Mouse (Mus musculus) stomach, postnatal 0 days (tissue): ENCODE measurements around the gene Ltbr. TPM values are rescaled to one million over a fixed set of nuclear protein-coding genes. Genes with fewer than 3 reads are reported as not detected.
A peak's percentile ranks its signal among the peaks of the same experiment; 100 is the strongest.

Experiments used
- ATAC-seq: fragments of 200-750 bp; cut with Nextera tagmentation; 2 replicates; pipeline ENCODE4 v1.8.0; 2017; ENCODE audit not compliant: low FRiP score, low TSS enrichment
- DNase-seq: peaks from one replicate; pipeline ENCODE4 v3.0.0-alpha.2; 2016; ENCODE audit warnings: low spot score
- H3K27ac ChIP-seq: fragments of 300-500 bp; sonication (generic); replicated peaks from 2 replicates; pipeline ENCODE4 v1.5.1; 2014; ENCODE audit warnings: mild to moderate bottlenecking, control low read depth
- H3K27me3 ChIP-seq: fragments of 300-500 bp; sonication (generic); 2 replicates; pipeline ENCODE4 v1.6.1; 2014; ENCODE audit warnings: low read length; ENCODE audit not compliant: control insufficient read depth, insufficient read depth
- H3K36me3 ChIP-seq: fragments of 300-500 bp; sonication (generic); 2 replicates; pipeline ENCODE4 v1.6.1; 2014; ENCODE audit warnings: low read length, mixed read lengths; ENCODE audit not compliant: control insufficient read depth, insufficient read depth
- H3K4me1 ChIP-seq: fragments of 300-500 bp; sonication (generic); replicated peaks from 2 replicates; pipeline ENCODE4 v1.6.1; 2014; ENCODE audit warnings: antibody characterized with exemption; ENCODE audit not compliant: control insufficient read depth, insufficient read depth
- H3K4me2 ChIP-seq: fragments of 300-500 bp; sonication (generic); replicated peaks from 2 replicates; pipeline ENCODE4 v1.6.1; 2014; ENCODE audit warnings: low read depth, mild to moderate bottlenecking, control low read depth, moderate library complexity
- H3K4me3 ChIP-seq: fragments of 300-500 bp; sonication (generic); 2 replicates; pipeline ENCODE4 v1.5.1; 2014; ENCODE audit warnings: low read depth, low read length, control low read depth
- H3K9ac ChIP-seq: fragments of 300-500 bp; sonication (generic); 2 replicates; pipeline ENCODE4 v1.6.1; 2014; ENCODE audit warnings: mild to moderate bottlenecking, low read length, control low read depth, mixed read lengths
- H3K9me3 ChIP-seq: fragments of 300-500 bp; sonication (generic); 2 replicates; pipeline ENCODE4 v1.6.1; 2016; ENCODE audit warnings: low read length; ENCODE audit not compliant: control insufficient read depth
- CTCF ChIP-seq: IDR thresholded peaks from 2 replicates; pipeline ENCODE4 v1.5.1; 2016; ENCODE audit warnings: antibody characterized with exemption, low read depth, mild to moderate bottlenecking, moderate library complexity
- EP300 ChIP-seq: optimal IDR thresholded peaks from 2 replicates; pipeline ENCODE3; 2016; ENCODE audit warnings: antibody characterized with exemption
- WGBS: fragments of 180-500 bp; shearing (Covaris S2); extraction: QIAGEN DNeasy Blood & Tissue Kit; methylation state at CpG from one replicate; pipeline ENCODE4 v1.1.7; 2014; 5-methylcytosine and 5-hydroxymethylcytosine counted together
- polyA plus RNA-seq: library from polyadenylated mRNA; unstranded; fragments of >200 nt; fragmentation: Nextera tagmentation; extraction: Ambion mirVana; gene quantifications from 2 replicates; pipeline ENCODE4 v1.2.1, GENCODE M21; 2015

The Ltbr gene
- polyA plus RNA-seq, 1 experiment from 2014 or later: 71.5 TPM

DNA sequence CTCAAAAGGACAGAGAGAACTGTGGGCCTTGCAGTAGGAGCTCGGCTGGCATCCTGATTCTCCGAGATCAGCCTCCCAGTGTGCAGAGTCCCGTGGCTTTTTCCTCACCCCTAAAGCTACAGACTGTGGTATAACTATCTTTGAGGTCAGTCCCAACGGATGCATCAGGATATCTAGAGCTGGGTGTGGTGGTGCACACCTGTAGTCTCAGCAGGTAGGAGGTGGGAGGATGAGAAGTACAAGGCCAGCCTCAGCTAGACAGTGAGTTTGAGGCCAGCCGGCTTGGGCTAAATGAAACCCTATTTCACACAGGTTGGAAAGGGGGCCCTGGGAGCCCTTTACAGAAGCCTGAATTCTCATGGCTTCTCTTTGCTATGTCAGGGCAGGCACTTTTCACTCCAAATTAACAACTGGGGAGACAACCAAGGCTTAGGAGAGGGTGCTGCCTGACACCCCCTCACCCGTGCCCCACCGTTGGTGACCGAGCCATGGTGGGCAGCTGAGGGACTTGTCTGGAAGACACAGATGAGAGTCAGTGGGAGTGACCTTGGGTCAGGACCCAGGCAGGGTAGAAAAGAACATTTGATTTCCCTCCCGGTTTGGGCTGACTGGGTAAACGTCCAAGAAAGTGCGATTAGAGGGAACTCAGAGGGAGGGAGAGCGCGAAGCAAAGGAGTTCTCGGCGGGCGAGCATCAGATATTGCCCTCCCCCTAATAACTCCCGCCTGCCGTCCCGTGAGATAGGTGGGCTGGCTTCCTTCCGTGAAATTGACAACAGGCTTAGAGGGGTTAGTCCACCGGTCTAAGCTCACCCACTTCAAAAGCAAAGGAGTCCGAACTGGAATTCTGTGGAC lies 35.3 kb upstream of the Ltbr start, which contains the start of gene Tnfrsf1a:
Gene Tnfrsf1a, plus strand, starts transcription at position 642 of the 854 bp plus-strand sequence.
- Histone ChIP-seq H3K27me3 (no peaks in the 10 kb centered on the region), H3K27ac (peak within 1 kb of the TSS; percentile 96), H3K9ac (peak within 1 kb of the TSS; percentile 94), H3K4me3 (peak within 1 kb of the TSS; percentile 83), H3K4me2 (peak within 1 kb of the TSS; percentile 93), H3K4me1 (peaks cover 18% of the 10 kb centered on the region), H3K9me3 (no peaks in the 10 kb centered on the region), H3K36me3 (0 out of 2 replicates have a peak, but pooled peaks cover 4% of the 10 kb centered on the region)
- ATAC-seq: peak; percentile 6; the same call in 1 of the 2 replicates
- TF ChIP-seq EP300 (no peak), CTCF (no peak)
- no peak for DNase-seq
- 10% methylated on average over 22 of the region's 22 CpGs for WGBS

DNA sequence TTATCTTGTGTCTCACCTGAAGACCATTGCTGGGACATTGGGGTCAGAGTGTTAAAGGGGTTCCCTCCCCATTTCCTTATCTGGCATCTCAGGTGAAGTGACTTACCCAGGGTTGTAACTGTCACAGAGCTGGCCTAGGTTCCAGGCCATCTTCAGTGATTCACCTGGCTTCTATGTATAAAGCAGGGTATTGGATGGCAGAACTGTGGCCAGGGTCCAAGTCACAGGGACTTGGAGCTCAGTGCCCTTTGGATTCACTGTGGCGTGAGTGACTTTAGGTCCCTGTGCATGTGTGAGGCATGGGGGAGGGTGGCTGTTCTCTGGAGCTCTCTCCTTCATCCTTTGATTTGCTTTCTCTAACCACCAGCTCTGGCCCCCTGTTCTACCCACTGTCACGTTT lies 32.3 kb upstream of the Ltbr start:
- Histone ChIP-seq H3K4me2 (no peak overlapping the region), H3K27me3 (no peaks in the 10 kb centered on the region), H3K9ac (no peak overlapping the region), H3K27ac (peak overlapping the region; percentile 8; the same call in 1 of the 2 replicates), H3K9me3 (no peaks in the 10 kb centered on the region), H3K4me1 (peaks cover 10% of the 10 kb centered on the region), H3K4me3 (no peak overlapping the region), H3K36me3 (no peaks in the 10 kb centered on the region)
- 54% methylated on average over 2 of the region's 2 CpGs for WGBS
- DNase-seq (no peak), ATAC-seq (no peak)
- TF ChIP-seq CTCF: no peak
- TF ChIP-seq EP300: no peak

- Histone ChIP-seq H3K27ac (peak overlapping the region; percentile 8; the same call in 1 of the 2 replicates), H3K36me3 (no peaks in the 10 kb centered on the region), H3K27me3 (no peaks in the 10 kb centered on the region), H3K9me3 (no peaks in the 10 kb centered on the region), H3K4me2 (no peak overlapping the region), H3K9ac (no peak overlapping the region), H3K4me1 (peaks cover 10% of the 10 kb centered on the region), H3K4me3 (no peak overlapping the region)
- WGBS: 70% methylated on average over 1 of the region's 1 CpGs
- ATAC-seq (0 out of 2 replicates have a peak, but pooled peaks have one; percentile 19), DNase-seq (no peak)
- no peak for TF ChIP-seq CTCF
- no peak for TF ChIP-seq EP300
These were observed 31.9 kb upstream of the Ltbr start for GRCm38 (mm10) chr6:125345625-125346024.

DNA sequence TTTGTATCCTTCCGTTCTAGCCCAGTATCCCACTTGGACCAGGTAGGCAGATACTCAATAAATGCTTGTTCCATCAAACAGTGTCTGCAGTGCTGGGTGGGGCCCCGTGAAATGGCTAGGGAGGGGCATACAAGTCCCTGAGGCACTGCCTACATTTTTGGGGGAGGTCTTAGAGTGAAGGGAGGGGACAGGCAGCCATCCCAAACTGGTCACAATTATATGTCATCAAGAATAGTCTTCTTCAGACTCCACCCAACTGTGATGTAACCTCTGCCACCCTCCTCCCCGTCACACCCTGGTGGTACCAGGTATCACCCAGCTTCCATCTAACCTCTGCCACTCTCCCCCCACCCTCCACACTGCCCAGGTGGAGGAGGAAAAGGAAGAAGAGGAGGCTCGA lies 31.2 kb upstream of the Ltbr start:
- Histone ChIP-seq H3K27ac (peak overlapping the region; percentile 61), H3K9ac (no peak overlapping the region), H3K36me3 (no peaks in the 10 kb centered on the region), H3K27me3 (no peaks in the 10 kb centered on the region), H3K4me2 (no peak overlapping the region), H3K4me1 (peaks cover 10% of the 10 kb centered on the region), H3K4me3 (no peak overlapping the region), H3K9me3 (no peaks in the 10 kb centered on the region)
- ATAC-seq (no peak), DNase-seq (no peak)
- WGBS: 51% methylated on average over 4 of the region's 4 CpGs
- no peak for TF ChIP-seq EP300
- no peak for TF ChIP-seq CTCF

DNA sequence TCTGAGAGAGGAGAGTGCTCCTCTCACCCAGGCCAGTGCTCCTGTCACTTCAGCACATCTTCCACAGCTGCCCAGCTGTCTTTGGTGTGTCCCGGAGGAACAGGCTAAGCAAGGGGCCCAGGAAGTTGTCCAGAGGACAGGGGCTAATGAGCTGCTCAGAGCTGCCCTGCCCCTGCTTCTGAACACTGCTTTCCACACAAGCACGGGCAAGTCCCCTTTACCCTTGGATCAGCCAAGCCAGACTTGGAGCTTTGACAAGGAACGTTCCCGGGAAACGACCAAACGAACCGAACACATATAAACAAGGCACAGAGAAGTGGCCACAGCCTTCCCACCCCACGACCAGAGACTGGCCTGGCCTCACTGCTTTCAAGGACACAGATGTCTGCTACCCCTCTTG lies 30.4 kb upstream of the Ltbr start:
- 13% methylated on average over 8 of the region's 8 CpGs for WGBS
- H3K27ac ChIP-seq: peak overlapping the region; percentile 61
- ATAC-seq: peak; percentile 22; the same call in 1 of the 2 replicates
- peaks cover 10% of the 10 kb centered on the region for H3K4me1 ChIP-seq
- H3K4me2 ChIP-seq: peak overlapping the region; percentile 2; the same call in 1 of the 2 replicates
- no peak overlapping the region for H3K4me3 ChIP-seq
- DNase-seq: no peak
- TF ChIP-seq CTCF: no peak
- TF ChIP-seq EP300: no peak
- H3K9ac ChIP-seq: peak overlapping the region; percentile 28
- no peaks in the 10 kb centered on the region for H3K36me3 ChIP-seq
- H3K9me3 ChIP-seq: no peaks in the 10 kb centered on the region
- H3K27me3 ChIP-seq: no peaks in the 10 kb centered on the region

- Histone ChIP-seq H3K27me3 (no peaks in the 10 kb centered on the region), H3K9ac (no peak overlapping the region), H3K36me3 (no peaks in the 10 kb centered on the region), H3K27ac (no peak overlapping the region), H3K4me1 (peaks cover 5% of the 10 kb centered on the region; the same call in 1 of the 2 replicates), H3K9me3 (no peaks in the 10 kb centered on the region), H3K4me2 (no peak overlapping the region), H3K4me3 (no peak overlapping the region)
- ATAC-seq (no peak), DNase-seq (no peak)
- no peak for TF ChIP-seq CTCF
- TF ChIP-seq EP300: no peak
- 65% methylated on average over 3 of the region's 3 CpGs for WGBS
These were observed 28.5 kb upstream of the Ltbr start for GRCm38 (mm10) chr6:125342198-125342597.
